8 mouse cellular contexts compared by ENCODE assay signal in the genomic region with DNA sequence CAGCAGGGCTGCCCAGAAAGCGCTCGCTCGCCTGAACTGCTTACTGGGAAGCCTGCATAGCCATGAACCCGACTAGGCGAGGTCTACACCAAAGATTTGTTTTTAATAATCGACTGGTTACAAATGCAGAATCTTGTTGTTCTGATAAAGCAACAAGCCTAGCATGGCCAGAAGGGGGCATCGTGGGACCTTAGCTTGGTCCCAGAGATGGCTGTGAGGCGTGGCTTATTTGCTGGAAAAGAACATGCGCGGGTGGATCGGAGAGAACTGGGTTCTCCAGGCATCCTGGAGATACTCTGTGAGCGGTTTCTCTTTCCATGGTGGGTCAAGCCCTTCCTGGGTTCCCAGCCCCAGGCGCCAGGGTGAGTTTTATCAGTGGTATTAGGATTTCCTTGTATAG. TPM values are rescaled to one million over a fixed set of nuclear protein-coding genes. Genes with fewer than 3 reads are reported as not detected.
DNase-seq lines count a peak whose midpoint lies in the region; ATAC-seq lines count a peak whose summit lies in the region.

No protein-coding gene starts in this region.

- H3K9ac ChIP-seq in kidney, embryonic 16.5 days (replicated peaks; ENCODE audit: low read length): 0 out of 2 replicates have a peak overlapping the region, but pooled peaks have one; percentile 35

- H3K9me3 ChIP-seq in kidney, embryonic 16.5 days (ENCODE audit: low read length): no peaks in the 10 kb centered on the region

- no peak overlapping the region for H3K27ac ChIP-seq in kidney, embryonic 16.5 days (ENCODE audit: low read length)

- no peaks in the 10 kb centered on the region; the same call in 1 of the 2 replicates for H3K27me3 ChIP-seq in kidney, embryonic 16.5 days (ENCODE audit: insufficient read depth, low read length)

- H3K4me1 ChIP-seq in kidney, embryonic 16.5 days (ENCODE audit: insufficient read depth, low read length): no peaks in the 10 kb centered on the region

- peak; percentile 93 for ATAC-seq in frontal cortex, adult (ENCODE audit: low TSS enrichment)
- ATAC-seq in kidney, embryonic 16.5 days (ENCODE audit: low FRiP score, low TSS enrichment): no peak
- ATAC-seq in activated CD4-positive, CD25-positive, alpha-beta regulatory T cell, adult 4 months: no peak

- H3K36me3 ChIP-seq in kidney, embryonic 16.5 days (ENCODE audit: insufficient read depth, low read length): no peaks in the 10 kb centered on the region

- peak overlapping the region; percentile 27; the same call in 1 of the 2 replicates for H3K4me2 ChIP-seq in kidney, embryonic 16.5 days (replicated peaks; ENCODE audit: low read depth, low read length)

- WGBS in kidney, embryonic 16.5 days: 28% methylated on average over 13 of the region's 13 CpGs

- H3K4me3 ChIP-seq in kidney, embryonic 16.5 days (ENCODE audit: low read length): no peak overlapping the region

- DNase-seq in thymus, postnatal 14 days: peak; percentile 9
- DNase-seq in thymus, postnatal 25 days: no peak
- DNase-seq in cerebellum, adult 11-12 months: peak; percentile 10
- DNase-seq in lung, postnatal 10 days: peak; percentile 64
- DNase-seq in right cerebral cortex, postnatal 4 days: peak; percentile 61

RNA-seq across cellular contexts. Expression of gene Mobp, which starts 35.0 kb away (rescaled TPM):
- not detected in 2 replicates for polyA plus RNA-seq in kidney, embryonic 16.5 days (2015; fragmentation: Nextera tagmentation; extraction: Ambion mirVana)
- polyA plus RNA-seq in activated CD4-positive, CD25-positive, alpha-beta regulatory T cell, adult 4 months (2017; shearing (Covaris generic)): not detected

RNA-seq across cellular contexts. Expression of gene Rpsa, which starts 57.0 kb away (rescaled TPM):
- polyA plus RNA-seq in kidney, embryonic 16.5 days (2015; fragmentation: Nextera tagmentation; extraction: Ambion mirVana): 1,478 and 1,498 TPM in 2 replicates
- 1,000 to 10,000 TPM; 3,266 to 3,639 TPM for polyA plus RNA-seq in activated CD4-positive, CD25-positive, alpha-beta regulatory T cell, adult 4 months (2017; shearing (Covaris generic))
